Mouse (Mus musculus): ENCODE data around the gene Tex30. TPM values are rescaled to one million over a fixed set of nuclear protein-coding genes. Genes with fewer than 3 reads are reported as not detected.

Tex30 gene
- 75.1 and 76.8 TPM in 2 replicates for polyA plus RNA-seq (2015; fragmentation: Nextera tagmentation; extraction: Ambion mirVana)

DNA sequence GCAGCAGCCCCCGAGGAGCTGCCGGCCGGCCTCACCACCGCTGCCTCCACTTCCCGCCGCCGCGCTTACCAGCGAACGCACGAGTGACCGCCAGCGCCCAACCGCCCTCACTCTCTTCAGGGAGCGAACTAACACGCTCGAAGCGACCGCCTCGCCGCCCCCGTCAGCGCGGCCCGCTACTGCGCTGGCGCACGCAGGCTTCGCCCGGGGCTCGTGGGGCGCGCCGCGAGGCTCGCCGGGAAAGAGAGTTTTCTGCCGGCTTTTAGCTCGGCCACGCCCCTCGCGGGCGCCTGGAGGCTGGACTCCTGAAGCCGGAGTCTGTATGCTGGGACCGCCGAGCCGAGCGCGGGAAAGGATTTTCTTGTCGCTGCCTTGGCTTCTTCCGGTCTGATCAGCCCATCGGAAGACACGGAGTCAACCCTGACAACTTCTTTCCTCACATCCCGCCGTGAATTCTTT is at the start of gene Tex30:
Gene Tex30, minus strand, starts transcription at position 183 of the 459 bp plus-strand sequence.
- Histone ChIP-seq H3K36me3 (peaks cover 26% of the 10 kb centered on the region), H3K9ac (peak within 1 kb of the TSS; percentile 83), H3K4me3 (peak within 1 kb of the TSS; percentile 91), H3K4me2 (peak within 1 kb of the TSS; percentile 70), H3K4me1 (peaks cover 9% of the 10 kb centered on the region), H3K27ac (peak within 1 kb of the TSS; percentile 81), H3K9me3 (no peaks in the 10 kb centered on the region), H3K27me3 (no peaks in the 10 kb centered on the region)
- WGBS: under 1% methylated on average over 55 of the region's 55 CpGs
- peak; percentile 97 for ATAC-seq (ENCODE audit: insufficient number of reproducible peaks, insufficient read depth, low FRiP score, low TSS enrichment, low read depth)

DNA sequence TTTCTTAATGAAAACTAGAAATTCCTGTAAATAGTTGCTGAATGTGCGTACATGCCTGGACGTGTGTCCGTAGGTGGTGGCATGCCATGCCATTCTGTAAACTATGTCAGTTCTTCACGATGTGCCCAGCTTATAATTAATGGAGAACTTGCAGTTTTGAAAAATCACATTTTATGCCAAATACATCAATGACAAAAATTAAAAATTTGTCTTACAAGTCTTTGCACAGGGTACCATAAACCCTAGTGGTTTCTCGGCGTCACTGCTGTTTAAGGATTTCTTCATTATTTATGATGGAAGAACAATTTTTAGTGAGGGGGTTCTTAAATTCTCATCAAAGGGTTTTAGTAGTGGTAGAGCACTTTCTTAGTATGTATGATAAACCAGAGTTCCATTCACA is 46.5 kb upstream of the Tex30 start:
- Histone ChIP-seq H3K27me3 (no peaks in the 10 kb centered on the region), H3K36me3 (peaks cover 10% of the 10 kb centered on the region), H3K27ac (peak overlapping the region; percentile 98), H3K4me3 (peak overlapping the region; percentile 91), H3K9ac (peak overlapping the region; percentile 94), H3K4me1 (peaks cover 5% of the 10 kb centered on the region; the same call in 1 of the 2 replicates), H3K9me3 (no peaks in the 10 kb centered on the region), H3K4me2 (peak overlapping the region; percentile 65)
- WGBS: 31% methylated on average over 6 of the region's 6 CpGs
- ATAC-seq (ENCODE audit: insufficient number of reproducible peaks, insufficient read depth, low FRiP score, low TSS enrichment, low read depth): no peak

DNA sequence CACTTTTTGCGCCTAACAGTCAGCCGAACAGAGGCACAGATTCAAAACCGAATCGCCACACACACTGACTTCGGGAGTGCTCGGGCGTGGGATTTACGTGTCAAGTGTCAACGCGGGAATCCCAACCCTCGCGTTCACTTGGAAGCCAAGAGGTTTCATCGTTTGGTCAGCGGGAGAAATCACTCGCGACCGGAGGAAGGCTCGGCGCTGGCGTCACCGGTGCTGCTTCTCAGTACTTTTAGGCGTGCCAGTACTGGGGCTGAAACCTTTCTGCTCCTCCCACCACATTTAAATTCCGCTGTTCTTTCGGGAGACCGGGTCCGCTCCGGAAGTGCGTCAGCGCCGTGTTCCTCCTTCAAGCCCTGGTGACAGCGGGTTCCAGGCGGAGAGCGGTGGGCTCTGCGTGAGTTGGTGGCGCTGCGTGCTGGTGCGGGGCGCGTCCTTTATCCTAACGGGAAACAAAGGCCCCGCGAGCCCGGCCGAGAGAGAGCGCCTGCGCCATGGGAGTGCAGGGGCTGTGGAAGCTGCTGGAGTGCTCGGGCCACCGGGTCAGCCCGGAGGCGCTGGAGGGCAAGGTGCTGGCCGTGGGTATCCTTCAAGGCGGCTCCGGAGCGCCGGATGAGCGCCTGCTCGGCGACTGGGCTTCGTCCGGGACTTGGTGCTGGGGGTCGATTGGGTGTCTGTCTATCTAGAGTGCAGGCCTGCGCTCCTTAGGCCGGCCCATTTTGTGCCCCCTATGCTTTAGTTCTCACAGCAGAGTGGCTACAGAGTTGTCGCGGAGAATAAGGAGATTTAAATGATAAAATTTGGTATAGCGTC is 45.5 kb upstream of the Tex30 start, which contains the start of gene Ercc5:
Gene Ercc5, plus strand, starts transcription at position 182 of the 819 bp plus-strand sequence.
- ATAC-seq (ENCODE audit: insufficient number of reproducible peaks, insufficient read depth, low FRiP score, low TSS enrichment, low read depth): peak; percentile 96
- peaks cover 19% of the 10 kb centered on the region for H3K36me3 ChIP-seq
- peak within 1 kb of the TSS; percentile 94 for H3K9ac ChIP-seq
- peak within 1 kb of the TSS; percentile 65 for H3K4me2 ChIP-seq
- H3K4me1 ChIP-seq: peaks cover 5% of the 10 kb centered on the region; the same call in 1 of the 2 replicates
- H3K27me3 ChIP-seq: no peaks in the 10 kb centered on the region
- H3K27ac ChIP-seq: peak within 1 kb of the TSS; percentile 98
- no peaks in the 10 kb centered on the region for H3K9me3 ChIP-seq
- WGBS: under 1% methylated on average over 66 of the region's 66 CpGs
- H3K4me3 ChIP-seq: peak within 1 kb of the TSS; percentile 91

DNA sequence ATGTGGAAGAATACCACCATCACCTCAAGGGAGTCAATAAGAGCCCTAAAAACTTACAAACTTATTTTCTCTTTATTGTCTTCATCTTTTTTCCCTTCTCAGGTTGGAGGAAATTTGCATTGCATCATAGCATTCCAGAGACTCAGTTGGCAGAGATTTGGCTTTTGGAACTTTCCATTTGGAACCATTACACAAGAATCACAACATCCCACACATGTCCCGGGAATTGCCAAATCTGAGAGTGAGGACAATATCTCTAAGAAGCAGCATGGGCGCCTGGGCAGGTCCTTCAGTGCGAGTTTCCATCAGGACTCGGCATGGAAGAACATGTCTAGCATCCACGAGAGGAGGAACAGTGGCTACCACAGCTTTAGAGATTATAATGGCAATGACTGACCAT is 40.5 kb upstream of the Tex30 start:
- Histone ChIP-seq H3K27ac (no peak overlapping the region), H3K36me3 (peaks cover 54% of the 10 kb centered on the region), H3K9ac (no peak overlapping the region), H3K4me3 (no peak overlapping the region), H3K27me3 (no peaks in the 10 kb centered on the region), H3K4me2 (no peak overlapping the region), H3K9me3 (no peaks in the 10 kb centered on the region), H3K4me1 (peaks cover 5% of the 10 kb centered on the region; the same call in 1 of the 2 replicates)
- ATAC-seq (ENCODE audit: insufficient number of reproducible peaks, insufficient read depth, low FRiP score, low TSS enrichment, low read depth): no peak
- WGBS: 90% methylated on average over 5 of the region's 5 CpGs

DNA sequence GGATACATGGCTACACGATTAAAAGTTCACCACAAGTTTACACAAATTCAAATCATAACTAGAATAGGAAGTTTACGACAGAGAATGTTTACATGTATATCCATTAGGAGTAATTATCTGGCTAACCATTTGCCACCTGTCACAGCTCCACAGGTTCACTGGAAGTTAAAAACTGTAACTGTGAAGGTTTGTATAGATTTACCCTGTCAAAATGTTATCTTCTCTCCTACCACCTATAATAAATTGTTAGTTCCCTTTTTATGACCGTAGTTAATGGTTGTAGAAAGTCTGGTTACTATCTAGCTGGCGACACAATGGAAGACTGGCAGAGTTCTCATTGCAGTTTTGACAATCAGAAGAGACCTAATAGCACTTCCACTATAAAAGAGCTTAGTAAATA is 38.0 kb upstream of the Tex30 start:
- WGBS: 87% methylated on average over 4 of the region's 4 CpGs
- H3K9ac ChIP-seq: no peak overlapping the region
- no peak overlapping the region for H3K27ac ChIP-seq
- peaks cover 2% of the 10 kb centered on the region; the same call in 1 of the 2 replicates for H3K4me1 ChIP-seq
- no peak for ATAC-seq (ENCODE audit: insufficient number of reproducible peaks, insufficient read depth, low FRiP score, low TSS enrichment, low read depth)
- H3K4me3 ChIP-seq: no peak overlapping the region
- peaks cover 62% of the 10 kb centered on the region for H3K36me3 ChIP-seq
- H3K4me2 ChIP-seq: no peak overlapping the region
- H3K9me3 ChIP-seq: no peaks in the 10 kb centered on the region
- H3K27me3 ChIP-seq: no peaks in the 10 kb centered on the region

DNA sequence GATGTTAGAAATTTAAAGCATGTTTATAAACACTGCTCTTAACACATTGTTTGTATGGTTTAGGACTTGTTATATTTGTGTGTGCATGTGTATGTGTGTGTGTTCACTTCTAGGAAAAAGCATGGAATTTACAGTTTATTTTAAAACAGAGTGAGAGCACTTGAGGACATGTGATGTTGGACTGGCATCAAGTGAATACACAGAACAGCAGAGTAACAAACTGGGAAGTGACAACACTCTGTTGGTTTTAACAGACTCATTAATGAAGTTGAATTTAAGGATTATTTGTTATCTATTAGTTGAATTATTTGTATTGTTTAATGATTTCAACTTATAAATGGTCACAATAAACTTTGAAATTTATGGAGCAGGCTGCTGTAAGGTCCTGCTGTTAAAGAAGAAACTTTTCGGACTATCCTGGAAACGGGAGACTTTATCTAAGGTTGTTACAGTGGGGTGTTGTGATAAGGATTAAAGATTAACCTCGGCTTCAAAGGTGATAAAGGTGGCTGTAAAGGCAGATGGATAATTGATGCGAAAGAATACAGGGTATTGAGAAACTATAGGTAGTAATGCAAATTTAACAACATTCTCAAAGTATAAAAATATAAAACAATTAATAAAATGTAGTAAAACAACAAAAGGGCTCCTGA is 27.8 kb upstream of the Tex30 start:
- Histone ChIP-seq H3K4me1 (peaks cover 3% of the 10 kb centered on the region; the same call in 1 of the 2 replicates), H3K27ac (no peak overlapping the region), H3K36me3 (peaks cover 51% of the 10 kb centered on the region), H3K4me3 (no peak overlapping the region), H3K27me3 (no peaks in the 10 kb centered on the region), H3K4me2 (no peak overlapping the region), H3K9ac (no peak overlapping the region), H3K9me3 (no peaks in the 10 kb centered on the region)
- no peak for ATAC-seq (ENCODE audit: insufficient number of reproducible peaks, insufficient read depth, low FRiP score, low TSS enrichment, low read depth)
- WGBS: 92% methylated on average over 4 of the region's 4 CpGs

DNA sequence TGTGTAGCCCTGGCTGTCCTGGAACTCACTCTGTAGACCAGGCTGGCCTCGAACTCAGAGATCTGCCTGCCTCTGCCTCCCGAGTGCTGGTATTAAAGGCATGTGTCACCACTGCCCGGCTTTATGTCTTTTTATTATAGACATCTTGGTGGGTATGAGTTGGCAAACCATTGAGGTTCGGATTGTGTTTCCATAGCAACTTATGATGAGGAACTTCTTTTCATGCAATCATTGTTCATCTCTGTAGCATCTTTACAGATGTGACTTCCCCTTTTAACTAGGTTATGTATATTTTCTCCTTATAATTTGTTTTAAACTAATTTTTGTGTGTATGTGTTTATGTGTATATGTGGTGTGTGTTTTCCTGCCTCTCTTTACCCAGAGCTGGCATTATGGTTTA is 23.3 kb upstream of the Tex30 start:
- no peaks in the 10 kb centered on the region for H3K27me3 ChIP-seq
- 92% methylated on average over 4 of the region's 4 CpGs for WGBS
- no peak for ATAC-seq (ENCODE audit: insufficient number of reproducible peaks, insufficient read depth, low FRiP score, low TSS enrichment, low read depth)

DNA sequence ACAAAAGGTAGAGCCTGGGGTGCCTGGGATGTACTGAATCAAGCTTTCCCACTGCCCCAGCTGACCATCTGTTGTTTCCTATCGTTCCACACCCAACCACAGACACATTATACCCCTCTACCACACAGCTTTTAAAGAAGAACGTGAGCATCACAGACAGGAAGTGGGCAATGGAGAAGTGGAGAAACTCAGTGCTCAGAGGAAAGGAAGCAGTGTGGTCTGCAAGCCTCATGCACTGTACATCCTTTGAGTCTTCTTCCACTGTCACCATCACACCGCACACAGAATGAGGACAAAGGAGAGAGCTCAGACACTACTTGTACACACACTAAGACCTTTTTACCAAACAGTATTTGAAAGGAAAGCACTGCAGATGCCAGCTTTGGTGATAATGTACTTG is 20.0 kb upstream of the Tex30 start:
- no peak for ATAC-seq (ENCODE audit: insufficient number of reproducible peaks, insufficient read depth, low FRiP score, low TSS enrichment, low read depth)
- 81% methylated on average over 3 of the region's 3 CpGs for WGBS
- Histone ChIP-seq H3K27ac (no peak overlapping the region), H3K27me3 (no peaks in the 10 kb centered on the region), H3K4me3 (no peak overlapping the region), H3K36me3 (peaks cover 28% of the 10 kb centered on the region), H3K9me3 (no peaks in the 10 kb centered on the region), H3K4me1 (peaks cover 12% of the 10 kb centered on the region), H3K4me2 (no peak overlapping the region), H3K9ac (no peak overlapping the region)

More for the DNA sequence above, 23.3 kb upstream of the Tex30 start:
- H3K4me3 ChIP-seq: no peak overlapping the region
- H3K4me2 ChIP-seq: no peak overlapping the region
- peaks cover 6% of the 10 kb centered on the region for H3K4me1 ChIP-seq
- H3K9ac ChIP-seq: no peak overlapping the region
- no peaks in the 10 kb centered on the region for H3K9me3 ChIP-seq
- H3K36me3 ChIP-seq: peaks cover 48% of the 10 kb centered on the region
- H3K27ac ChIP-seq: no peak overlapping the region

DNA sequence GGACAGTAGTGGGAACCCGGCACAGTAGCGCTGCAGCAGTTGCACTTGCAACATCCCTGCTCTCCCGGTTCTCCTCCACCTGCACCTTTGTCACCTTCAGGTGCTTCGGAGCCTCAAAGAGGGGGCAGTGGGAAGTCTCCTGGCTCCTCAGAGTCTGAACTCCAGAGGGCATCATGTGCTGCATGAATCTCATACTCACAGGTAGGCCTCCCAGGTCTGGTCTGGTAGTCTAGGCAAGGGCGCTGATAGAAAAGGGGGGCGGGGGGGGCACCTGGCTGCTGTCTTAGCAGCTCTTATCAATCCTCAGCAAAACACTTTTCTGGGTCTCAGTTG is 17.8 kb upstream of the Tex30 start:
- peak; percentile 13; the same call in 1 of the 2 replicates for ATAC-seq (ENCODE audit: insufficient number of reproducible peaks, insufficient read depth, low FRiP score, low TSS enrichment, low read depth)
- WGBS: 4% methylated on average over 6 of the region's 6 CpGs

DNA sequence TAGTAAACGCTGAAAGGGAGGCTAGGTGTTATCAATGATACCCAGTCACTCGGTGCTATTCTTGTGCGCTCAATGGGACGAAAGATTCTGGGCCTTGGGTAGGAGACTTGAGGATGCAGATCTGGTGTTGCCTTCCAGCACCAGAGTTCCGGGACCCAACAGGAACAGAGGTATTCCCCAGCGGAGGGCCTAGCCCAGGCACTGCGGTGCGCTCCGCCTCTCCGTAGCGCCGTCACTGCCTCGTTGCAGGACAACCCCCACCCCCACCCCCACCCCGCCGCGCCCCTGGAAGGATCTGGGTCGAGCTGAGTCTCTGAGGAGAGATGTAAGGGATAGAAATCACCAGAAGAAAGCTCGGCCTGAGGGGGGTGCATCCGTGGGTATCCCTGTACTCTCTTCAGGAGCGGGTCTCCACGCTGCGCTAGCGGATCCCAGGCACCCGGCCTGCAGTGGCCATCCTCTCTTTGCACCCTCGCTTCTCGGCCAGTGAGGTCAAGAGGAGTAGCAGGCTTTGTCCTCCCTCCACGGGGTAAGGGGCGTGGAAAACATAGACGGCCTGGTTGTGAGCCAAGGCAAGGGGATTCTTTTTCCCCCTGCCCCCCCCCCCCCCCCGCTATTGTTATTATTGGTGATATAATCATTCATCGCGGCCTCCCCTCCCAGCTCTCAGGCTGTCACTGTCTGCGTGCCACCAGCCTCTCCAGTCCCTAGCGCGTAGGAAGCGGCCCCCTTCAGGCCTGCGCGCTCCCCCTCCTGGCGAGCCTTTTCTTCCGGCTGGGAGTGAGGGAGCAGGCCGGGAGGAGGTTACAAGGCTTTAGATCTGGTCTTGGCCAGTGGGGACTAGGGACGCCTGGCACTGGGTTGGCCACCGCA is 17.2 kb upstream of the Tex30 start:
- Histone ChIP-seq H3K4me1 (peaks cover 12% of the 10 kb centered on the region), H3K9ac (peak overlapping the region; percentile 90), H3K4me3 (peak overlapping the region; percentile 73), H3K4me2 (peak overlapping the region; percentile 90), H3K9me3 (no peaks in the 10 kb centered on the region), H3K27ac (peak overlapping the region; percentile 97), H3K27me3 (no peaks in the 10 kb centered on the region), H3K36me3 (peaks cover 28% of the 10 kb centered on the region)
- under 1% methylated on average over 43 of the region's 43 CpGs for WGBS
- ATAC-seq (ENCODE audit: insufficient number of reproducible peaks, insufficient read depth, low FRiP score, low TSS enrichment, low read depth): peak; percentile 91

More for the DNA sequence above, 17.8 kb upstream of the Tex30 start:
- Histone ChIP-seq H3K9me3 (no peaks in the 10 kb centered on the region), H3K4me2 (peak overlapping the region; percentile 90), H3K4me1 (peaks cover 12% of the 10 kb centered on the region), H3K27me3 (no peaks in the 10 kb centered on the region), H3K9ac (peak overlapping the region; percentile 90), H3K36me3 (peaks cover 28% of the 10 kb centered on the region), H3K27ac (peak overlapping the region; percentile 97), H3K4me3 (peak overlapping the region; percentile 73)
